Mouse (Mus musculus) spleen, adult 2 months (tissue): ENCODE results near the gene Dhrs4. TPM values are rescaled to one million over a fixed set of nuclear protein-coding genes. Genes with fewer than 3 reads are reported as not detected.

ENCODE experiments used
- DNase-seq, 2 experiments: peaks; one replicate each; pipeline versions ENCODE4 v3.0.0 to v3.0.0-alpha.2; 2012 to 2021; ENCODE audit warnings: low spot score in 2 of 2, low read depth in 1 of 2
- H3K27ac ChIP-seq: fragments of 200-500 bp; 2 replicates; pipeline ENCODE4 v1.5.1; 2012; ENCODE audit warnings: low read length, inconsistent platforms; ENCODE audit not compliant: insufficient read depth
- H3K27me3 ChIP-seq: fragments of 200-500 bp; 2 replicates; pipeline ENCODE4 v1.6.1; 2012; ENCODE audit warnings: mild to moderate bottlenecking, moderate library complexity, low read length, inconsistent platforms; ENCODE audit not compliant: control insufficient read depth, insufficient read depth
- H3K36me3 ChIP-seq: fragments of 200-500 bp; 2 replicates; pipeline ENCODE4 v1.6.1; 2012; ENCODE audit warnings: mild to moderate bottlenecking, low read length, inconsistent platforms; ENCODE audit not compliant: control insufficient read depth, insufficient read depth
- H3K4me1 ChIP-seq: fragments of 200-500 bp; 2 replicates; pipeline ENCODE4 v1.6.1; 2011; ENCODE audit warnings: inconsistent platforms; ENCODE audit not compliant: control insufficient read depth, insufficient read depth, insufficient read length
- H3K4me3 ChIP-seq: fragments of 200-500 bp; 2 replicates; pipeline ENCODE4 v1.5.1; 2011; ENCODE audit warnings: mild to moderate bottlenecking, inconsistent platforms; ENCODE audit not compliant: insufficient read depth, insufficient read length; ENCODE audit errors: extremely low read depth
- CTCF ChIP-seq: fragments of 200-500 bp; IDR thresholded peaks from 2 replicates; pipeline ENCODE4 v1.5.1; 2011; ENCODE audit warnings: mild to moderate bottlenecking, inconsistent platforms; ENCODE audit not compliant: insufficient read depth, insufficient read length, insufficient replicate concordance; ENCODE audit errors: extremely low read depth
- POLR2A ChIP-seq: fragments of 200-500 bp; IDR thresholded peaks from 2 replicates; pipeline ENCODE4 v1.6.1; 2011; ENCODE audit warnings: low read depth, low read length, inconsistent platforms
- WGBS: fragments of 180-500 bp; shearing (Covaris S2); methylation state at CpG from one replicate; pipeline ENCODE4 v1.1.7; 2018; 5-methylcytosine and 5-hydroxymethylcytosine counted together
- polyA plus RNA-seq: library from polyadenylated mRNA; depleted of rRNA; stranded (reverse); fragments of >200 nt; gene quantifications from 2 replicates; pipeline ENCODE4 v1.2.3, GENCODE M21; 2012

Dhrs4 gene
- polyA plus RNA-seq, 1 experiment: 18.5 TPM

DNA sequence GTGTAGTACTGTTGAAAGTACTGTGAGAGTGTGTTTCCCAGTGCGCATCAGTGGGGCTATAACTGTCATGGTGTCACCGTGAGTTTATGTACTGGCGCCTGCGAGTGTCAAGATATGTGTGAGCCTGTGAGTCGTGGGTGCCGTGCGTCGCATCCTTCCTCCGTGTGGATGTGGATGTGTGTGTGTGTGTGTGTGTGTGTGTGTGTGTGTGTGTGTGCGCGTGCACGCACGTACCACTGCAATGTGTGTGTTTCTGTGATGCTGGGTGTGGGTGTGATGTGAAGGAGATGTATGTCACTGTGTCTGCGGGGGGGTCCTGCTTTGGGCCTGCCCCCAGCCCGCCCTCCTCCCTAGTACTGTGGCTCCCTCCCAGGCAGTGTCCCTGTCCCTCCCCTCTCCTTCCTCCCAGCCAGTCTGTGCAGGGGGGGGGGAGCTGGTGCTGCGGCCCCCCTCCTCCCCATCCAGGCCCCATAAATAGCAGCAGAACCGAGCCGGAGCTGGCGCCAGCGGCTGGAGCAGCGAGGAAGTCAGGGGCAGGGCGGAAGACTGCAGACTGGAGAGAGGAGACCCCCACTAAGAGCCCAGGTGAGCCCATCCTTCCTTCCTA lies 31.7 kb downstream of the Dhrs4 start, which contains the start of gene Cpne6:
Gene Cpne6 (plus strand): TSS at position 321 of the 607 bp plus-strand sequence.
- no peak within 1 kb of the TSS for H3K4me3 ChIP-seq
- DNase-seq: no peak
- H3K4me1 ChIP-seq: no peaks in the 10 kb centered on the region
- H3K27ac ChIP-seq: no peak within 1 kb of the TSS
- peaks cover 3% of the 10 kb centered on the region; the same call in 1 of the 2 replicates for H3K27me3 ChIP-seq
- no peaks in the 10 kb centered on the region for H3K36me3 ChIP-seq
- no peak for TF ChIP-seq POLR2A
- no peak for TF ChIP-seq CTCF
- 70% methylated on average over 19 of the region's 22 CpGs for WGBS

DNA sequence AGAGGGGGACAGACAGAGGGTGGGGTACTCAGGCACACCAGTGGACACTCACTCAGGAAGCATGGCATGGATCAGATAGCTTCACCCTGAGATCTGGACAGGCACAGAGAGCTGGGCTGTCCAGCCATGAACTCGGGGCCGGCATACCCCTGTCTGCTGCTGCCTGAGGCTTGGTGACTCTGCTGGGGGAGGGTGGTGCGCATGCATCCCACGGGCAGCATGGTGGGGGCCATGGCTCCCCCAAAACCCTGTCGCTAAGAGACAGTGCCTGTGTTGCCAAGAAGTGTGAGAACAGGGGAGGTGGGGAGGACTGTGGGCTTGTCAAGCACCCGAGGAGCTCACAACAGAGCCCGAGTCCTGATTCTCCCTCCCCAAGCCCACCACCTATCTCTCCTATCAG lies 32.5 kb downstream of the Dhrs4 start:
- no peak for DNase-seq
- Histone ChIP-seq H3K36me3 (no peaks in the 10 kb centered on the region), H3K4me3 (no peak overlapping the region), H3K4me1 (no peaks in the 10 kb centered on the region), H3K27me3 (peaks cover 3% of the 10 kb centered on the region; the same call in 1 of the 2 replicates), H3K27ac (no peak overlapping the region)
- WGBS: 49% methylated on average over 7 of the region's 7 CpGs
- TF ChIP-seq POLR2A: no peak
- TF ChIP-seq CTCF: no peak

DNA sequence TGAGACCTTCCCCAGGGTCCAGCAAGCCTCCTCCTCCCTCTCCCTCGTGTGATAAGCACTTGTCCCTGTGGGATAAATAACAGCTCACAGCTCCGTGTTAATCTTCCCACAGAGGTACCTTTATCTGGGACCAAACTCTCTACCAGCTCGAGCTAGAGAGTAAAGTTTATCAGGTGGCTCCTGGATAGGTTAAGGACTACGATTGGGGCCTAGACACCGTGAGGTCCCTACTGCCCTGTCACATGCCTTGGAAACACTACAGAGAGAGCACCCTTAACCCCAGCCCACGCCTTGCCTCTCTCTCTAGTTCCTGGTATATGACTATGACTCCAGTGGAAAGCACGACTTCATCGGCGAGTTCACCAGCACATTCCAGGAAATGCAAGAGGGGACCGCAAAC lies 35.4 kb downstream of the Dhrs4 start:
- Histone ChIP-seq H3K4me1 (no peaks in the 10 kb centered on the region), H3K27me3 (peaks cover 2% of the 10 kb centered on the region; the same call in 1 of the 2 replicates), H3K36me3 (no peaks in the 10 kb centered on the region), H3K4me3 (no peak overlapping the region), H3K27ac (no peak overlapping the region)
- 50% methylated on average over 10 of the region's 10 CpGs for WGBS
- DNase-seq: no peak
- no peak for TF ChIP-seq CTCF
- no peak for TF ChIP-seq POLR2A

DNA sequence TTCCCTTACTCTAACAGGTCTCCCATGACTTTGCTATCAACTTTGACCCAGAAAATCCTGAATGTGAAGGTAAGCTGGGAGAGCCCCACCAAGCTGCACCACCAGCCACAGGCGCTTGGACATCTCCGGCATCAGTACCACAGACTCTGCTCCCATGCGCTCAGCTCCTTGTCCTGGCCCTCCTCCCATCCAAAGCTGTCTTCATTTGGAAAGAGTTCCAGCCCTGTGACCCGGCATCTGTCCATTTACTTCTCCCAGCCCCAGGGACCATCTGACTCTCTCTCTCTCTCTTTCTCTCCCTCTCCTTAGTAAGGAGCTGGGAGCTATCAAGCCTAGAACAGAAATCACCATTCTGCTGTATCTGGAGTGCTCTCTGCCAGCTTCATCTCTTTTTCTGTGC lies 37.3 kb downstream of the Dhrs4 start:
- no peaks in the 10 kb centered on the region for H3K36me3 ChIP-seq
- WGBS: 95% methylated on average over 4 of the region's 4 CpGs
- TF ChIP-seq POLR2A (no peak), CTCF (no peak)
- no peak overlapping the region for H3K27ac ChIP-seq
- no peak for DNase-seq
- no peak overlapping the region for H3K4me3 ChIP-seq
- H3K4me1 ChIP-seq: peaks cover 4% of the 10 kb centered on the region
- peaks cover 5% of the 10 kb centered on the region for H3K27me3 ChIP-seq

DNA sequence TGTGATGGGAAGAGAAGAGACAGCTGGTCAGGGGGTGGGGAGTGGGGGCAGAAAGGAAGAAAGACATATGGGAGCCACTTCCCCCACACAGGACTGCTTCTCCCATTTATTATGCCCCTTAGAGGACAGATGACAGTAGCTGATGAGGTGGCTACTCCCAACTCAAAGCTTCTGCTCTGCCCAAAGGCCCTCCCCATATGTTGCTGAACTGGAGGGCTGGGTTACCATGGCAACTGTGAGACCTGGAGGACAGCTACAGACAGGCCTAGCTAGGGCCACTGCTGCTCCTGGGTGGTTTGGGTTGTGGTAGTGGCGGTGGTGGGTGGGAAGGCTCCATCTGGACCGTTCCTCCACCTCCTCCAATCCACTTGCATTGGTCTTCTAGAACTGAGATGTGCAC lies 40.3 kb downstream of the Dhrs4 start:
- Histone ChIP-seq H3K4me3 (no peak overlapping the region), H3K36me3 (no peaks in the 10 kb centered on the region), H3K4me1 (peaks cover 4% of the 10 kb centered on the region), H3K27me3 (peaks cover 8% of the 10 kb centered on the region), H3K27ac (no peak overlapping the region)
- TF ChIP-seq POLR2A: no peak
- no peak for TF ChIP-seq CTCF
- WGBS: 72% methylated on average over 2 of the region's 2 CpGs
- DNase-seq: no peak

DNA sequence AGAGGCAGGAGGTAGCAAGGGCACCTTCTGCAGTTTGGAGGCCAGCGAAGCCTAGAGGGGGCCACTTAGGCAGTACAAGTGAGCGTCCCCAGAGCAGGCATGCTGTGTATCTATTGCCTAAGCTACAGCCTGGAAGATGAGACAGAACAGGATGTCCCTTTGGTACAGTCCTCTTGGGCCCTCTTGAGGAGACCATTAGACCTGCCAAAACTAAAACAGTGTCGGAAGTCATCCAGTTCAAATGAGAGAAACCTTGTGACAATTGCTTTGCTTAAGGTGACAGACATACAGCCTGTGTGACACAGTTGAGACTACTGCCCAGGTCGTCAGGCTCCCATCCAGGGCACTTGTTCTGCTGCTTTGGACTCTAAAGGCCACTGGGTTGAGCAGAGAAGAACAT lies 41.0 kb downstream of the Dhrs4 start:
- Histone ChIP-seq H3K27me3 (peaks cover 8% of the 10 kb centered on the region), H3K4me3 (no peak overlapping the region), H3K27ac (no peak overlapping the region), H3K36me3 (no peaks in the 10 kb centered on the region), H3K4me1 (peaks cover 4% of the 10 kb centered on the region)
- 65% methylated on average over 4 of the region's 4 CpGs for WGBS
- no peak for DNase-seq
- no peak for TF ChIP-seq CTCF
- no peak for TF ChIP-seq POLR2A

DNA sequence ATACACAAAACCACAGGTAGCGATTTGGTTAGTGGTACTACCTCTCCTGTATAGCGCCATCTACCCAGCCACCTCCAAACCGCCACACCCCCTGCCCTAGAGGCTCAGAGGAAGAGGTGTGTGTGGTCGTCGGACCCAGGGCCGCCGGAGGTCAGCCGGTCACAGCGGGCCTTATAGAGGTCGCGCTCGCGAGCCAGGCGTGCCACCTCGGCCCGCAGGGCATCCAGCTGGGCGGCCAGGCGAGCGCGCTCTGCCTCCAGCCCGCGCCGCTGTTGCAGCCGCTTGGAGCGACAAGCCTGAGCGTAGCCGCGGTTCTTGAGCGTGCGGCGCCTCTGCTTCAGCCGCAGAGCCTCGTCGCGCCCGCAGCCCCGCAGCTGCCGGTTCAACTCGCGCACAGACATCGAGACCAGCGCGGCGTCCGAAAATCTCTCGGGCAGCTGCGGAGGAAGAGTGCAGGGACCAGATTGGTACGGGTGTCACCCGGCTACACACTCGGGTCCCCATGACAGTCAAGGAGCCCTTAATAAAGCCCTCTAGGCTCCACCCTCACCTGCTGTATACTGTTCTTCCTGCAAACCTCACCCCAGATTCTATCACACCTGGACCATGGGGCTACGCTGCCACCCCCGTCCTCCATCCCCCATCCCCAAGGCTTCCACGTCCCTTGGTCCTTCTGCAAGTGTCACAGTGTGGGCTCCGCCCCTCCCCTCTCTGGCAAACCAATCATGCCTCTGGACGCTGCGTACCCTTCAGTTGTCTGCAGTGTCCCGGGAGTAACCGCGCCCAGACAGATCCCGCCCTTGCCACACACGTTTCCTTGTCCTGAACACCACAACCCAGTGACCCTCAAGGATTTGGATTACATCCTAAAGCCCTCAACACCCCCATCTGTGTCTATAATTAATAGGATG lies 42.1 kb downstream of the Dhrs4 start:
- Histone ChIP-seq H3K27me3 (peaks cover 8% of the 10 kb centered on the region), H3K36me3 (no peaks in the 10 kb centered on the region), H3K27ac (no peak overlapping the region), H3K4me3 (peak overlapping the region; percentile 45), H3K4me1 (peaks cover 4% of the 10 kb centered on the region)
- WGBS: 4% methylated on average over 61 of the region's 61 CpGs
- DNase-seq: no peak
- TF ChIP-seq CTCF: no peak
- TF ChIP-seq POLR2A: no peak
